Mouse (Mus musculus) hindbrain, postnatal 0 days (tissue): ENCODE data around the gene Sgo1. TPM values are rescaled to one million over a fixed set of nuclear protein-coding genes. Genes with fewer than 3 reads are reported as not detected.

Experiments
- ATAC-seq: fragments of 200-750 bp; cut with Nextera tagmentation; 2 replicates; pipeline ENCODE4 v1.8.0; 2017; ENCODE audit warnings: mild to moderate bottlenecking, moderate TSS enrichment, moderate library complexity
- DNase-seq: peaks from one replicate; pipeline ENCODE4 v3.0.0-alpha.2; 2015; ENCODE audit warnings: low spot score
- H3K27ac ChIP-seq: fragments of 300-500 bp; sonication (generic); 2 replicates; pipeline ENCODE4 v1.5.1; 2014; ENCODE audit warnings: mild to moderate bottlenecking
- H3K27me3 ChIP-seq: fragments of 300-500 bp; sonication (generic); 2 replicates; pipeline ENCODE4 v1.6.1; 2014; ENCODE audit warnings: low read length, mixed read lengths; ENCODE audit not compliant: insufficient read depth
- H3K36me3 ChIP-seq: fragments of 300-500 bp; sonication (generic); 2 replicates; pipeline ENCODE4 v1.6.1; 2014; ENCODE audit warnings: low read length, mixed read lengths; ENCODE audit not compliant: insufficient read depth
- H3K4me1 ChIP-seq: fragments of 300-500 bp; sonication (generic); 2 replicates; pipeline ENCODE4 v1.6.1; 2014; ENCODE audit warnings: antibody characterized with exemption, low read length, mixed read lengths; ENCODE audit not compliant: insufficient read depth
- H3K4me2 ChIP-seq: fragments of 300-500 bp; sonication (generic); 2 replicates; pipeline ENCODE4 v1.6.1; 2014; ENCODE audit warnings: low read depth, mild to moderate bottlenecking, low read length, moderate library complexity, mixed read lengths
- H3K4me3 ChIP-seq: fragments of 300-500 bp; sonication (generic); 2 replicates; pipeline ENCODE4 v1.5.1; 2014; ENCODE audit warnings: low read length
- H3K9ac ChIP-seq: fragments of 300-500 bp; sonication (generic); replicated peaks from 2 replicates; pipeline ENCODE4 v1.6.1; 2014; ENCODE audit warnings: mild to moderate bottlenecking, low read length, moderate library complexity, mixed read lengths
- H3K9me3 ChIP-seq: fragments of 300-500 bp; sonication (generic); 2 replicates; pipeline ENCODE4 v1.6.1; 2016; ENCODE audit warnings: low read length, mixed read lengths
- CTCF ChIP-seq: IDR thresholded peaks from 2 replicates; pipeline ENCODE4 v1.5.1; 2016; ENCODE audit warnings: antibody characterized with exemption, control low read depth, low read depth
- WGBS: fragments of 180-500 bp; shearing (Covaris S2); extraction: QIAGEN DNeasy Blood & Tissue Kit; methylation state at CpG from one replicate; pipeline ENCODE4 v1.1.7; 2014; 5-methylcytosine and 5-hydroxymethylcytosine counted together
- polyA plus RNA-seq: library from polyadenylated mRNA; unstranded; fragments of >200 nt; fragmentation: Nextera tagmentation; extraction: Ambion mirVana; gene quantifications from 2 replicates; pipeline ENCODE4 v1.2.1, GENCODE M21; 2015
- total RNA-seq: library from RNA; depleted of rRNA; stranded (reverse); fragments of >200 nt; gene quantifications from 2 replicates; pipeline ENCODE4 v1.2.3, GENCODE M21; 2014

The Sgo1 gene
- total and polyA plus RNA-seq, 2 experiments from 2014 or later: 3.5 to 6.9 TPM

DNA sequence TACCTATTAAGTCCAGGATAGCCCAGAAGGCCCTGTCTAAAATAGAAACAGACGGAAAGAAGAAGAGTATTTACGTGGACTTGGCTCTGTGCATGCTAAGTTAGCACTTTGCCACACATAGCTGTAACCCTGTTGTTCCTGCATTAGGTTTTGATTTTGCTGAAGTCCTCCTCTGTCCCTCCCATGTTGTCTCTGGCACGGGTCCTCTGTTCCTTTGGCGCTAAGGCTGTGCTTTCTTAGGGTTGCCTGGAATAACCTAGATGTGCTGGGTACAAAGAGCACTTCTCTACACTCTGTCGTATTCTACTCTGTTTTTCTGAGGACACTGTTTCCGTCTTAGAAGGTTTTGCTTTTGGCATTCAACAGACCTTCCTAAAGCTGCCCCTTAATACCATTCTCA, 34.1 kb downstream of the Sgo1 start:
- H3K4me1 ChIP-seq: no peaks in the 10 kb centered on the region
- H3K27ac ChIP-seq: no peak overlapping the region
- no peaks in the 10 kb centered on the region for H3K27me3 ChIP-seq
- ATAC-seq (no peak), DNase-seq (no peak)
- no peak overlapping the region for H3K4me3 ChIP-seq
- no peak overlapping the region for H3K4me2 ChIP-seq
- TF ChIP-seq CTCF: no peak
- 90% methylated on average over 6 of the region's 6 CpGs for WGBS
- no peaks in the 10 kb centered on the region for H3K9me3 ChIP-seq
- no peak overlapping the region for H3K9ac ChIP-seq
- peaks cover 20% of the 10 kb centered on the region for H3K36me3 ChIP-seq

DNA sequence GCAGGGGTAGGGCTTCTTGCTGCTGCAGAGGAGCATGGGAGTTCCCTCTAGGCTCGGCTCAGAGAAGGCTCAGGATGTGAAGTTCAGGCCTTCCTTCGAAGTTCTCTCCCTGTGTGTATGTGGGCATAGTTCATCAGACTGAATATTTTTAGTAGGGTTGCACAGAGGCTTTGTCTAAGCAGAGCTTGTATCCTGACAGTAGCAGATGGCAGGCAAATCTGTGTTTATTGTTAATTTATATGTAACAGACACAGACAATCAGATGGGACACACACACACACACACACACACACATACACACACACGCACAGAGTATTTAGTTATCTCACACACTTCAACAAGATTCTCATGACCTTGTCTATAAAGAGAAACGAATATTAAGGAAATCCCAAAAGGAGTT, 34.5 kb downstream of the Sgo1 start:
- no peaks in the 10 kb centered on the region for H3K9me3 ChIP-seq
- H3K4me2 ChIP-seq: no peak overlapping the region
- H3K4me1 ChIP-seq: no peaks in the 10 kb centered on the region
- no peak overlapping the region for H3K4me3 ChIP-seq
- 85% methylated on average over 4 of the region's 4 CpGs for WGBS
- DNase-seq (no peak), ATAC-seq (no peak)
- TF ChIP-seq CTCF: no peak
- no peak overlapping the region for H3K27ac ChIP-seq
- H3K27me3 ChIP-seq: no peaks in the 10 kb centered on the region
- H3K9ac ChIP-seq: no peak overlapping the region
- H3K36me3 ChIP-seq: peaks cover 20% of the 10 kb centered on the region

GRCm38 (mm10) chr17:53650251-53650661, 38.9 kb downstream of the Sgo1 start:
- Histone ChIP-seq H3K4me2 (no peak overlapping the region), H3K4me1 (no peaks in the 10 kb centered on the region), H3K36me3 (peaks cover 15% of the 10 kb centered on the region), H3K4me3 (no peak overlapping the region), H3K9ac (no peak overlapping the region), H3K27me3 (no peaks in the 10 kb centered on the region), H3K27ac (no peak overlapping the region), H3K9me3 (no peaks in the 10 kb centered on the region)
- DNase-seq: no peak
- ATAC-seq: no peak
- 73% methylated on average over 2 of the region's 2 CpGs for WGBS
- no peak for TF ChIP-seq CTCF

DNA sequence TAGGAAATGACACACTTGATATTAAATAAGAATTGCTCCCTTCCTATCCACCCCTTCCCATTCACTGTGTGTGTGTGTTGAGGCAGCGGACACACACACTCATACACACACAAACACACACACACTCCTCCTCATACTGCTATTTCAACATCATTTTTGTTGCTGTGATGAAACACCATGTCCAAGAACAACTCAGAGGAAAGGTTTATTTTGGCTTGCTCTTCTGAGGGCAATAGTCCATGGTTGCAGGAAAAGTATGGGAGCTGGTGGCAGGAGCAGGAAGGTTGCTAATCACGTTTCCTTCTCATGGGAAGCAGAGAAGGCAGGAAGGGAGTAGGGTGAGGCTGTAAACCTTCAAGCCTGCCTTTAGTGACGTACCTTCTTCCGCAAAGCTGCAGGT, 45.8 kb downstream of the Sgo1 start:
- 93% methylated on average over 4 of the region's 4 CpGs for WGBS
- no peak overlapping the region for H3K4me3 ChIP-seq
- DNase-seq: no peak
- no peak overlapping the region for H3K27ac ChIP-seq
- no peak overlapping the region for H3K4me2 ChIP-seq
- H3K9ac ChIP-seq: no peak overlapping the region
- peaks cover 20% of the 10 kb centered on the region; the same call in 1 of the 2 replicates for H3K36me3 ChIP-seq
- TF ChIP-seq CTCF: no peak
- no peak for ATAC-seq
- no peaks in the 10 kb centered on the region for H3K27me3 ChIP-seq
- H3K9me3 ChIP-seq: no peaks in the 10 kb centered on the region
- no peaks in the 10 kb centered on the region for H3K4me1 ChIP-seq

- Histone ChIP-seq H3K4me1 (no peaks in the 10 kb centered on the region), H3K36me3 (0 out of 2 replicates have a peak, but pooled peaks cover 10% of the 10 kb centered on the region), H3K9me3 (no peaks in the 10 kb centered on the region), H3K27me3 (no peaks in the 10 kb centered on the region), H3K27ac (no peak overlapping the region), H3K9ac (no peak overlapping the region), H3K4me2 (no peak overlapping the region), H3K4me3 (no peak overlapping the region)
- no peak for TF ChIP-seq CTCF
- no peak for DNase-seq
- no peak for ATAC-seq
Observed at GRCm38 (mm10) chr17:53631344-53631743, 57.8 kb downstream of the Sgo1 start.

DNA sequence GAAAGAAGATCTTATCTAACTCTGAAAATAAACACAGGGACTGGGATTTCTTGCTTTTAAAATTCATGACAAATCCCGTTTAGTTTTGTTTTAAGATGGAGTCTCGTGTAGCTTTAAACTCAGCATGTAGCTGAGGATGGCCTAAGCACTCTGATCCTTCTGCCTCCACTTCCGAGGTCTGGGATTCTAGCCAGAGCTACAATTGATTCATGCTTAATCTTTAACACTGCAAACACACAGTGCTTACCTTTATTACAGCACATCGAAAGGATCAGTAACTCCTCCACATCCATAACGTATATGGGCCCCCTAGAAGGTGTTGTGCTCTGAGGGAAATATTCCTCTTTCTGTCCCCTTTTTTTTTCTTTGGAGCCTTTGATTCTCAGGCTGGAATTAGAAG, 61.0 kb downstream of the Sgo1 start:
- no peak for TF ChIP-seq CTCF
- Histone ChIP-seq H3K9me3 (no peaks in the 10 kb centered on the region), H3K4me3 (no peak overlapping the region), H3K9ac (no peak overlapping the region), H3K4me1 (no peaks in the 10 kb centered on the region), H3K36me3 (peaks cover 13% of the 10 kb centered on the region; the same call in 1 of the 2 replicates), H3K27ac (no peak overlapping the region), H3K27me3 (no peaks in the 10 kb centered on the region), H3K4me2 (no peak overlapping the region)
- WGBS: 66% methylated on average over 5 of the region's 5 CpGs
- no peak for DNase-seq
- no peak for ATAC-seq

GRCm38 (mm10) chr17:53627497-53627896, 61.6 kb downstream of the Sgo1 start:
- TF ChIP-seq CTCF: no peak
- H3K27ac ChIP-seq: no peak overlapping the region
- no peak overlapping the region for H3K4me3 ChIP-seq
- H3K4me2 ChIP-seq: no peak overlapping the region
- no peaks in the 10 kb centered on the region for H3K27me3 ChIP-seq
- DNase-seq (no peak), ATAC-seq (no peak)
- no peaks in the 10 kb centered on the region for H3K9me3 ChIP-seq
- H3K9ac ChIP-seq: no peak overlapping the region
- WGBS: 72% methylated on average over 4 of the region's 4 CpGs
- H3K36me3 ChIP-seq: peaks cover 9% of the 10 kb centered on the region; the same call in 1 of the 2 replicates
- H3K4me1 ChIP-seq: no peaks in the 10 kb centered on the region
